Mouse (Mus musculus) liver, adult 2 months (tissue): ENCODE data around the gene Rnf146. TPM values are rescaled to one million over a fixed set of nuclear protein-coding genes. Genes with fewer than 3 reads are reported as not detected.

ENCODE experiments used
- DNase-seq: peaks from one replicate; pipeline ENCODE4 v3.0.0-alpha.2; 2011; ENCODE audit warnings: low read depth, low spot score; ENCODE audit errors: extremely low read depth
- H3K27ac ChIP-seq: fragments of 200-500 bp; replicated peaks from 2 replicates; pipeline ENCODE4 v1.5.1; 2012; ENCODE audit warnings: low read depth, mild to moderate bottlenecking, control low read depth, inconsistent platforms, low read length; ENCODE audit not compliant: insufficient read depth
- H3K27me3 ChIP-seq: fragments of 200-500 bp; 2 replicates; pipeline ENCODE4 v1.6.1; 2012; ENCODE audit warnings: mild to moderate bottlenecking, moderate library complexity, low read length, inconsistent platforms; ENCODE audit not compliant: control insufficient read depth, insufficient read depth
- H3K36me3 ChIP-seq: fragments of 200-500 bp; 2 replicates; pipeline ENCODE4 v1.6.1; 2012; ENCODE audit warnings: low read length, inconsistent platforms; ENCODE audit not compliant: control insufficient read depth, insufficient read depth
- H3K4me1 ChIP-seq: fragments of 200-500 bp; 2 replicates; pipeline ENCODE4 v1.6.1; 2011; ENCODE audit warnings: low read length; ENCODE audit not compliant: control insufficient read depth, insufficient read depth
- H3K4me3 ChIP-seq: fragments of 200-500 bp; 2 replicates; pipeline ENCODE4 v1.5.1; 2011; ENCODE audit warnings: low read depth, mild to moderate bottlenecking, control low read depth, low read length, moderate library complexity; ENCODE audit not compliant: insufficient read depth
- H3K79me2 ChIP-seq: fragments of 200-500 bp; 2 replicates; pipeline ENCODE4 v1.6.1; 2012; ENCODE audit warnings: inconsistent platforms, mild to moderate bottlenecking, low read length, moderate library complexity; ENCODE audit not compliant: control insufficient read depth, insufficient read depth
- H3K9ac ChIP-seq: fragments of 200-500 bp; 2 replicates; pipeline ENCODE4 v1.6.1; 2012; ENCODE audit warnings: low read depth, mild to moderate bottlenecking, control low read depth, inconsistent platforms, low read length
- CTCF ChIP-seq: fragments of 200-500 bp; IDR thresholded peaks from 2 replicates; pipeline ENCODE4 v1.5.1; 2011; ENCODE audit warnings: low read depth, low read length, control low read depth
- POLR2A ChIP-seq: fragments of 200-500 bp; IDR thresholded peaks from 2 replicates; pipeline ENCODE4 v1.6.1; 2011; ENCODE audit warnings: low read length, control low read depth; ENCODE audit not compliant: insufficient read depth; ENCODE audit errors: extremely low read depth
- WGBS: fragments of 180-500 bp; shearing (Covaris S2); methylation state at CpG from one replicate; pipeline ENCODE4 v1.1.7; 2018; 5-methylcytosine and 5-hydroxymethylcytosine counted together
- polyA plus RNA-seq: library from polyadenylated mRNA; depleted of rRNA; stranded (reverse); fragments of >200 nt; gene quantifications from 2 replicates; pipeline ENCODE4 v1.2.3, GENCODE M21; 2012
- total RNA-seq: library from RNA; depleted of rRNA; stranded (reverse); fragments of >200 nt; gene quantifications from 2 replicates; pipeline ENCODE4 v1.2.3, GENCODE M21; 2014

Gene Rnf146
- total and polyA plus RNA-seq, 2 experiments = 12.9 to 30.1 TPM

DNA sequence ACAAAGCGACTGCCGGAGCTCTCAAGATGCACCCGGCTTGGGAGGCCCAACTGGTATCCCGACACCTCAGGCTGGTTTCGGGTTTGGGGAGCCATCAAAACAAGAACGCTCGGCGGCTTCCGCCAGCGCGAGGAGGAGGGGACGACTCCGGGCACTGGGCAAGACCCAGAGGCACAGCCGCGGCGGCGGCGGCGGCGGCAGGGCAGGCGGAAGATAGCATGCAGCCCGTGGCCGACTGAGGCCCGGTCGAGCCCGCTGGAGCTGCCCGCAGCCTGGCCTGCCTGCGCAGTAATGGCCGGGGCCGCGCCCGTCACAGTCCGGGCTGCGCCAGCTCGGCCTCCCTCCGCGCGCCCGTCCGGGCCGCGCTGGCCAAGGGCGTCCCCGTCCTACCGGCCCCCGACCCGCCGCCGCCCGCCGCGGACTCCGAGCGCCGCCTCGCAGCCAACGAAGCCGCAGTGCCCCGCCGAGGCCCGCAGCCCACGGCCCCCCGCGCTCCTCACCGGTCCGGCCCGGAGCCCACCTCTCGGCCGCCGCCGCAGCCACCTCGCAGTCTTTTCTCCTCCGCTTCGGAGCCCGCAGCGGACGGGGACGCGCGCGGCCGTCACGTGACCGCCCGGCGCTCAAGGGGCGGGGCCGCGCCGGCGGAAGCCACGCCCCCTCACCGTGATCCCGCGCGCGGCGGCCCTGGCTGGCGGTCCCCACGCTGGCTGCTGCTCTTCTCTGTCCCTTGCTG lies 612 bp downstream of the Rnf146 start:
- Histone ChIP-seq H3K79me2 (peaks cover 9% of the 10 kb centered on the region; the same call in 1 of the 2 replicates), H3K27ac (peak overlapping the region; percentile 93), H3K4me1 (peaks cover 14% of the 10 kb centered on the region; the same call in 1 of the 2 replicates), H3K9ac (peak overlapping the region; percentile 99), H3K27me3 (no peaks in the 10 kb centered on the region), H3K36me3 (no peaks in the 10 kb centered on the region), H3K4me3 (peak overlapping the region; percentile 98)
- TF ChIP-seq CTCF (no peak), POLR2A (peak; percentile 76; the same call in 1 of the 2 replicates)
- WGBS = under 1% methylated on average over 72 of the region's 100 CpGs
- DNase-seq = peak; percentile 42

DNA sequence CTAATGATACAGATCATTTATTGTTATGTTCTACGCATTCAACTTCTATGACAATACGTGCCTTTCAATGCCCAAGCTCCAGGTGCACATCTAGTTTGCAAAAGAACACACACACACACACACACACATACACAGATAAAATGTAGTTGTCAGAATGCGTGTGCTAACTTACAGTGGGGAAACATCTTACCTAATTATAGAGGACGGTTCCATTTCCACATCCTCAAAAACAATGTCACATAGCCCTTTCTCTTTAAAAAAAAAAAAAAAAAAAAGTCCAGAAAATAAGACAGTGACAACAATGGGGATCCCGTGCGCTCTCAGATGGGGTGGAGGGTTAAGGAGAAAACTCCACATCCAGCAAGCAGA lies 1.2 kb downstream of the Rnf146 start:
- H3K27ac ChIP-seq = peak overlapping the region; percentile 93
- peak overlapping the region; percentile 98 for H3K4me3 ChIP-seq
- peaks cover 14% of the 10 kb centered on the region; the same call in 1 of the 2 replicates for H3K4me1 ChIP-seq
- peak; percentile 46 for DNase-seq
- H3K36me3 ChIP-seq = peaks cover 1% of the 10 kb centered on the region; the same call in 1 of the 2 replicates
- TF ChIP-seq CTCF = no peak
- no peak for TF ChIP-seq POLR2A
- H3K9ac ChIP-seq = peak overlapping the region; percentile 99
- 2% methylated on average over 6 of the region's 6 CpGs for WGBS
- H3K79me2 ChIP-seq = peaks cover 10% of the 10 kb centered on the region; the same call in 1 of the 2 replicates
- H3K27me3 ChIP-seq = no peaks in the 10 kb centered on the region

DNA sequence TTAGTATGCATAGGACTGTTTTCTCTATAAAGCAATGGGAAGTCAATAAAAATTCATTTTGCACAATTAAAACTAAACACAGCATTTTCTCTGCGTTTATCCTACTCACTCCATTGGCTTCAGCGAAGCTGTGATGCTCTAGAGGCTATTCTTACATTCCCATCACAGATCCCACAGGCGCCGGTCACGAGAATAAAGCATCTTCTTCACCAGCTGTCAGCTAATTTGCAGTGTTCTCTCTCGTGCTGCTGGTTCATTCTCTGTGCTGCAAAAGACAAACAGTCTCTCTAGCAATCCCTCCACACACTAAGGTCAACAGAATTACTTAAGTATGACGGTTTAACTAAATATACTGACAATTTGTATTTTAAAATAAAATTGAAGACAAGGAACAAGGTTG lies 8.1 kb downstream of the Rnf146 start:
- no peak for DNase-seq
- Histone ChIP-seq H3K4me3 (no peak overlapping the region), H3K4me1 (peaks cover 10% of the 10 kb centered on the region), H3K36me3 (peaks cover 17% of the 10 kb centered on the region), H3K9ac (no peak overlapping the region), H3K79me2 (peaks cover 13% of the 10 kb centered on the region; the same call in 1 of the 2 replicates), H3K27ac (no peak overlapping the region), H3K27me3 (no peaks in the 10 kb centered on the region)
- WGBS = 73% methylated on average over 7 of the region's 7 CpGs
- TF ChIP-seq CTCF (no peak), POLR2A (no peak)

DNA sequence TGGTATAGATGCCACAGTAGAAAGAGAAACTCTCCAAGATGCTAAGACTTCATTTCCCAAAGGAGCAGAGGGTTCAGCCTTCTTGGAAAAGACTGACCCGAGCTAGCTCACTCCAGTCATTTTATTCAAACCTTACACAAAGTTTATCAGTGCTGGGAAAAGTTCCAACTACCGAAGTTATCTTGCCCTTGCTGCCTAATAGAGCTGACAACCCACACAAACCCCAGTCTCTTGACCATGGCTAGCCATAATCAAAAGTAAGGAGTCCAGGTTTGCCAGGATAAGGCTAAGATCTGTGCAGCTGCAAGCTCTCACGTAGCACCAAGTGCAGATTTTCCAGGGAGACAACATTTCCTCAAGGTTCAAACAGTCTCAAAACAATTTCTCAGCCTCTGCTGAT lies 9.7 kb downstream of the Rnf146 start:
- Histone ChIP-seq H3K27me3 (no peaks in the 10 kb centered on the region), H3K9ac (no peak overlapping the region), H3K4me1 (peaks cover 8% of the 10 kb centered on the region), H3K36me3 (peaks cover 21% of the 10 kb centered on the region), H3K27ac (no peak overlapping the region), H3K79me2 (peaks cover 12% of the 10 kb centered on the region; the same call in 1 of the 2 replicates), H3K4me3 (no peak overlapping the region)
- DNase-seq = peak; percentile 32
- 32% methylated on average over 3 of the region's 3 CpGs for WGBS
- no peak for TF ChIP-seq CTCF
- no peak for TF ChIP-seq POLR2A

DNA sequence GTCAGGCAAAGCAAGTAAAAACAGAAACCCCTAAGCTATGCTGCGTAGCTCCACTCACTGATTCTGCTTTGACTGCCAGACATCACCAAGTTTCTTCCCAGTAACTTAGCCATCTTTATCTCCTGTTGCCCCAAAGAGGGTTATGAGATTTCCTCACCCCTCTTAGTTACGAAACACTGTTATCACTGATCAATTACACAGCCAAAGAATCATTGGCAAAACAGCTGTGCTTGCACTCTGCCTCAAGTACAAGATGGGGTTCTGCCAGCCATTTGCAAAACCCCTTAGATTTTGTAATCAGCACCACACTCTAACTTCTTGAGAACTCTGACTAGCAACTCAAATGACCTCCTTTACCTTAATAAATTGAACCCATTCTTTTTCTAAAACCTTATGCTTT lies 10.8 kb downstream of the Rnf146 start:
- Histone ChIP-seq H3K36me3 (peaks cover 32% of the 10 kb centered on the region), H3K79me2 (peaks cover 5% of the 10 kb centered on the region; the same call in 1 of the 2 replicates), H3K4me3 (no peak overlapping the region), H3K27me3 (no peaks in the 10 kb centered on the region), H3K27ac (peak overlapping the region; percentile 52; the same call in 1 of the 2 replicates), H3K4me1 (peaks cover 8% of the 10 kb centered on the region), H3K9ac (no peak overlapping the region)
- DNase-seq = peak; percentile 96
- 22% methylated on average over 2 of the region's 2 CpGs for WGBS
- TF ChIP-seq POLR2A = no peak
- TF ChIP-seq CTCF = no peak

DNA sequence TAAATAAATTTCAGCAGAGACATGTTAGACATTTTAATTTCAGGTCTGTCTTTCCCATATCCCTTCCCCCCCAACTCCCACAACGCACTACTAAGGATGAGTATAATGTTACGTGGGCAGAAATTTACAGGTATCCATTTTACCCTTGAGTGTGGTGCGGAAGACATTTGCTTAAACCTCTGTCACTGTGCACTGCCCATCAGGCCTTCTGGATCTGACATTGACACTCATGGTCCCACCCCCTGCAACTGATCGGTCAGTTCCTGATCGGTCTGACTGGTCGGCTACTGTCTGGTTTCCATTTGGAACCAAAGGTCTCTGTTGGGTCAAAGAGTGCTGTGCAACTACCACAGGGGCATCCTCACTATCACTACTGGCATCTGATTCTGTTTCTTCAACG lies 15.6 kb downstream of the Rnf146 start:
- no peak overlapping the region for H3K4me3 ChIP-seq
- H3K27ac ChIP-seq = no peak overlapping the region
- H3K9ac ChIP-seq = no peak overlapping the region
- H3K4me1 ChIP-seq = peaks cover 6% of the 10 kb centered on the region
- peaks cover 5% of the 10 kb centered on the region; the same call in 1 of the 2 replicates for H3K79me2 ChIP-seq
- TF ChIP-seq POLR2A (no peak), CTCF (no peak)
- H3K27me3 ChIP-seq = no peaks in the 10 kb centered on the region
- DNase-seq = no peak
- peaks cover 47% of the 10 kb centered on the region for H3K36me3 ChIP-seq
- 90% methylated on average over 7 of the region's 7 CpGs for WGBS
